Mouse (Mus musculus) macrophage (primary cell): Measurements from ENCODE around the gene Matn4. TPM values are rescaled to one million over a fixed set of nuclear protein-coding genes. Genes with fewer than 3 reads are reported as not detected.

Source experiments
- H3K27ac ChIP-seq: fragments of 350-480 bp; formaldehyde crosslinking; 2 replicates; pipeline ENCODE4 v1.9.0; 2021
- H3K36me3 ChIP-seq: fragments of 350-480 bp; formaldehyde crosslinking; 2 replicates; pipeline ENCODE4 v1.9.0; 2021; ENCODE audit errors: inconsistent target
- H3K4me3 ChIP-seq: fragments of 350-480 bp; formaldehyde crosslinking; 2 replicates; pipeline ENCODE4 v1.9.0; 2021; ENCODE audit errors: inconsistent target
- H3K79me2 ChIP-seq: fragments of 350-480 bp; formaldehyde crosslinking; 2 replicates; pipeline ENCODE4 v1.9.0; 2021; ENCODE audit errors: inconsistent target
- WGBS: methylation state at CpG from one replicate; pipeline ENCODE4 v1.1.7; 2026; ENCODE audit warnings: inconsistent platforms; ENCODE audit not compliant: missing documents; 5-methylcytosine and 5-hydroxymethylcytosine counted together
- polyA plus RNA-seq: library from polyadenylated mRNA; stranded (reverse); fragments of 250-400 nt; gene quantifications from 3 replicates; pipeline ENCODE4 v1.2.4, GENCODE M21; 2018; ENCODE audit warnings: inconsistent platforms

Gene Matn4
- polyA plus RNA-seq, 1 experiment from 2014 or later = not detected

GRCm38 (mm10) chr2:164414167-164414566 lies 9.2 kb upstream of the Matn4 start:
- WGBS = 56% methylated on average over 28 of the region's 28 CpGs

GRCm38 (mm10) chr2:164407708-164408107 lies 2.7 kb upstream of the Matn4 start:
- WGBS = 2% methylated on average over 22 of the region's 22 CpGs
- Histone ChIP-seq H3K36me3 (no peaks in the 10 kb centered on the region), H3K79me2 (no peaks in the 10 kb centered on the region), H3K4me3 (no peak overlapping the region), H3K27ac (no peak overlapping the region)

More at GRCm38 (mm10) chr2:164414167-164414566, 9.2 kb upstream of the Matn4 start:
- no peaks in the 10 kb centered on the region for H3K79me2 ChIP-seq
- no peak overlapping the region for H3K27ac ChIP-seq
- no peaks in the 10 kb centered on the region for H3K36me3 ChIP-seq
- no peak overlapping the region for H3K4me3 ChIP-seq

- H3K36me3 ChIP-seq = no peaks in the 10 kb centered on the region
- no peaks in the 10 kb centered on the region for H3K79me2 ChIP-seq
- 57% methylated on average over 5 of the region's 5 CpGs for WGBS
- H3K4me3 ChIP-seq = no peak overlapping the region
- no peak overlapping the region for H3K27ac ChIP-seq
Observed at GRCm38 (mm10) chr2:164405519-164405918, 559 bp upstream of the Matn4 start.

DNA sequence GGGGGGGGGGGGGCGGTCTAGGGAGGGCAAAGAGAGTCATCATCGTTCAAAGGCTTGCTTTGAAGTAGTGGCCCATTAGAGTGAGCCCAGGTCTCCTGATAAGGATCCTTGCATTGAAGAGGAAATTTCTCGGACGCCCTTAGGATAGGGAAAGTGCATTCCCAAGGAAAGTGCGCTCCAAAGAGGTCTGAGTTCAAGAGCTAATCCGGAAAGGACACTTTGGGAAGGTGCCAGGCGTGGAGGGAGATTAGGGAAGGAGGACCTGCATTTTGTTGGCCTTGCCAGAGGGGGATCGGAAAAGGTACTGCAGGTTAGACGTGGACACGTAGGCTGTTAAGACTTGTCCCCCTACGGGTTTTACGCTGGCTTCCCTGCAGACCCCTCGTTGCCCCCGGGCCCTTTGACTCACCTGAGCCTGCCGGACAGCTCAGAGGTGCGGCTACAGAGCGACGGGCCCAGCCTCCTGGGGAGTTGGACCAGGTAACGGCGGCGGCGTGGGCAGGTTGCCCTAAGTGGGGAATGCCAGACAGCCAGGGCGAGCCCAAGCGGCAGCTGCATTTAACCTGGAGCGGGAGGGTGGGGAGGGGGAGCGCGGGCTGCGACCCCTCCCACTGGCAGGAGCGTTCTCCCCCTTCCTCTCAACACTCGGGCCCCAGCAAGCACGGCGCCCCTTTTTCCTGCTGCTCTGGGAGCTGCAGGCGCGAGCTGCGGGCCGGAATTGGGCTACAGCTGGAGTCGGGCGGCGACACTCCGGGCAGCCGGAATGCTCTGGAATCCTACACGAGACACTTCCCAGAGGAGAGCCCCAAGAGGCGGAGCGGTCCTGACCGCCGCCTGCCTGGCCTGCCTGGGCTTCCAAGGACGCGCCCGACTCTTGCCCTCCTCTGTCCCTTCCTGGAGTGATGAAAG lies 624 bp downstream of the Matn4 start:
- no peaks in the 10 kb centered on the region for H3K36me3 ChIP-seq
- no peaks in the 10 kb centered on the region for H3K79me2 ChIP-seq
- H3K4me3 ChIP-seq = no peak overlapping the region
- no peak overlapping the region for H3K27ac ChIP-seq
- WGBS = 12% methylated on average over 44 of the region's 49 CpGs

- Histone ChIP-seq H3K4me3 (no peak overlapping the region), H3K27ac (no peak overlapping the region), H3K79me2 (no peaks in the 10 kb centered on the region), H3K36me3 (no peaks in the 10 kb centered on the region)
- WGBS = 24% methylated on average over 14 of the region's 14 CpGs
Observed at GRCm38 (mm10) chr2:164403396-164404081, 1.4 kb downstream of the Matn4 start.

DNA sequence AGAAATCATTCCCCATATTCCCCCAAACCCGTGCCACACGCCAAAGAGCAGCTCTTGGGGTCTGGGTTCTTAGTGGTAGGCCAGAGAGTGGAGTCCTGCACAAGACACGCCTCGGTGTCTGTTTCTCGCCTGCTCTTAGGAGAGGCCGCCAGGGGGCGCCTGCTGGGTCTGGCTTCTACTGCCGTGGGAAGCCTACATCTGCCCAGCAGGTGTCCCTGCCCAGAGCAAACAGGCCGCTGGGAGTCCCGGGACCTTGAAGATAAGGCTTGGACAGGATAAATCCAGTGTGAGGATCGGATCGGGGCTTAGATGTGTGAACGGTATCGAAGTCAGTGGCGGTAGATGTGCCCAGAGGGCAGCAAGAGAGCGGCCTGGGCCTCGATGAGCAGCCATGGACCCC lies 2.1 kb downstream of the Matn4 start, which contains the start of gene Rbpjl:
TSS of gene Rbpjl (plus strand) at position 236 of the 400 bp plus-strand sequence.
- Histone ChIP-seq H3K27ac (no peak within 1 kb of the TSS), H3K4me3 (no peak within 1 kb of the TSS), H3K36me3 (no peaks in the 10 kb centered on the region), H3K79me2 (no peaks in the 10 kb centered on the region)
- 8% methylated on average over 17 of the region's 17 CpGs for WGBS

GRCm38 (mm10) chr2:164396911-164397310 lies 8.0 kb downstream of the Matn4 start:
- H3K36me3 ChIP-seq = no peaks in the 10 kb centered on the region
- H3K27ac ChIP-seq = no peak overlapping the region
- WGBS = 69% methylated on average over 12 of the region's 12 CpGs
- no peaks in the 10 kb centered on the region for H3K79me2 ChIP-seq
- no peak overlapping the region for H3K4me3 ChIP-seq

- H3K36me3 ChIP-seq = no peaks in the 10 kb centered on the region
- WGBS = 21% methylated on average over 7 of the region's 7 CpGs
- no peak overlapping the region for H3K27ac ChIP-seq
- H3K4me3 ChIP-seq = no peak overlapping the region
- H3K79me2 ChIP-seq = no peaks in the 10 kb centered on the region
Observed at GRCm38 (mm10) chr2:164396076-164396475, 8.9 kb downstream of the Matn4 start.

DNA sequence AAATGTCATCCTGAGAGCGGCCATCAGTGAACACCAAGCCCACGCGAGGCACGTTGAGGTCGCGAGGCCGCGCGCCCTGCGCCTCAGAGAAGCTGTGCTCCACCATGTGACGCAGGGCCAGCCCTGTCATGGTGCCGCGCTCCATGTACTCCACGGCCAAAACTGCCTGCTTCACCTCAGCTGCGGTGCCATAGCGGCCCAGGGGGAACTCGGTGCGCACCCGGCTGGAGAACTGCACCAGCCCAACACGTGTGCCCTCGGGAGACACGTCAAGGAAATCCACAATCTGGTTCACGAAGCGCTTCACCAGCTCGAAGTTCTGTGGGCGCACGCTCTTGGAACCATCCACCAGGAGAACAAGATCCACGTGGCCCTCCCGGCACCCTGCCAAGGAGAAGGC lies 11.8 kb downstream of the Matn4 start:
- no peaks in the 10 kb centered on the region for H3K36me3 ChIP-seq
- no peak overlapping the region for H3K27ac ChIP-seq
- no peak overlapping the region for H3K4me3 ChIP-seq
- 86% methylated on average over 29 of the region's 29 CpGs for WGBS
- no peaks in the 10 kb centered on the region for H3K79me2 ChIP-seq

- WGBS = 2% methylated on average over 30 of the region's 30 CpGs
- H3K79me2 ChIP-seq = no peaks in the 10 kb centered on the region
- H3K4me3 ChIP-seq = no peak overlapping the region
- H3K36me3 ChIP-seq = no peaks in the 10 kb centered on the region
- H3K27ac ChIP-seq = no peak overlapping the region
Observed at GRCm38 (mm10) chr2:164389499-164389898, 15.5 kb downstream of the Matn4 start.

DNA sequence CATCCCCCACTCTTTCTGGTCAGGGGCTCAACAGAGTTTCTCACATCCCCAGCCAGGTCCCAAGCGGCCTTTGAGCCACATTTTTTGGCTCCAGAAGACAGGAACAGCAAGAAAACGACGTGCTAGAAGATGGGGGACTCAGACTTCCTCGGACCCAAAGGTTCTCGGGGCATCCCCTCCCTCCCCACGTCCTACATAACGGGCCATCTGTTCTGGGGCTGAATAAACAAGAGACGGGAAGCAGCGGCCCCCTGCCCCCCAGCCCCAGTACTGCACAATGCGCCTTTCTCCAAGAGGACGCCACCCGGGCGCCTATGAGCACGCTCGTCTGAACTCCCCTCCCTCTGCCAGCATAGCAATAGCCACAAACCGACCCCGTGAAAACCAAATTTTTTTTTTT lies 15.9 kb downstream of the Matn4 start, which contains the start of gene Slpi:
TSS of gene Slpi (minus strand) at position 76 of the 400 bp plus-strand sequence.
- WGBS = 10% methylated on average over 17 of the region's 17 CpGs
- no peak within 1 kb of the TSS for H3K4me3 ChIP-seq
- no peaks in the 10 kb centered on the region for H3K36me3 ChIP-seq
- H3K27ac ChIP-seq = no peak within 1 kb of the TSS
- H3K79me2 ChIP-seq = no peaks in the 10 kb centered on the region

- Histone ChIP-seq H3K36me3 (no peaks in the 10 kb centered on the region), H3K27ac (no peak overlapping the region), H3K79me2 (no peaks in the 10 kb centered on the region), H3K4me3 (no peak overlapping the region)
- 17% methylated on average over 8 of the region's 8 CpGs for WGBS
Observed at GRCm38 (mm10) chr2:164386953-164387352, 18.0 kb downstream of the Matn4 start.

DNA sequence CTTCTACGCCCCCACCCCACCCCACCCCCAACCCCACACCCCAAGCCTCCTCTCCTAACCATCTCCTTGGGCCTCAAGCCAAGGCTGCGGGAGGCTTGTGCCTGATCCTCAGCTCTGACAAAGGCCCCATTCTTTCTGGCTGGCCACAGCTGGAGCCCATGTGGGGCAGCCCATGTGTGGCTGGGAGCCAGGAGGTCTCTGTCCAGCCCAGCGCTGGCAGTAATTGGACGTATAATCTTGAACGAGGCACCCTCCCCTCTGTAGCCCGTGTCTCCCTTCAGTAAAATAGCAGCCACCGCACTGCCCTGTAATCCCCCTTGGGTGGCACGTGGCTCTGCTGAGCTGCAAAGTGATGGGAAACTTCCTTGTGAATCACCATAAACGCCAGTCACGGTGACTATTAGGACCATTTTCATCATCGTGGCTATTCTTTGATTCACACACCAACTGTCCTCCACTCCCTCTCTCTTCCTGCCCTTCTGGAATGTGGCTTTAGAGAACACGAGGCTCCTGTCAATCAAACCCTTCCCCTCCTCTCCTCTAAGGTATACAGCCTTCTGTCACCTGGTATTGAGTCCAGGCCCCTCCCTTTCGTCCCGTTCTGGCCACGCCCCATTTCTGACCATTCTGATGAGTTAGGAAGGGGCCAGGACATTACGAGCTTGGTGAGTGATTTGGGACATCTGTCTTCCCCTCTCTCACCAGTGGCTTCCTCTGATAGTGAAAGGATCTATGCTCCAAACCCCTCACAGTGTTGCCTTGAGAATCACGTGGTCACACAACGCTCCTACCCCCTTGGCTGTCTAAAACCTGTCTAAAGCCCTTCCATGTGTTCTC lies 18.8 kb downstream of the Matn4 start:
- no peaks in the 10 kb centered on the region for H3K36me3 ChIP-seq
- WGBS = 31% methylated on average over 18 of the region's 18 CpGs
- H3K27ac ChIP-seq = no peak overlapping the region
- no peak overlapping the region for H3K4me3 ChIP-seq
- no peaks in the 10 kb centered on the region for H3K79me2 ChIP-seq

GRCm38 (mm10) chr2:164383656-164384399 lies 21.1 kb downstream of the Matn4 start:
- Histone ChIP-seq H3K36me3 (no peaks in the 10 kb centered on the region), H3K79me2 (no peaks in the 10 kb centered on the region), H3K27ac (no peak overlapping the region), H3K4me3 (no peak overlapping the region)
- WGBS = 28% methylated on average over 11 of the region's 11 CpGs
